Mouse (Mus musculus) brown adipose tissue, adult 24 weeks (tissue): ENCODE data around the gene Epha7. TPM values are rescaled to one million over a fixed set of nuclear protein-coding genes. Genes with fewer than 3 reads are reported as not detected.

Experiments used
- H3K27ac ChIP-seq: fragments of 200-500 bp; replicated peaks from 2 replicates; pipeline ENCODE4 v1.5.1; 2012; ENCODE audit warnings: low read depth, mild to moderate bottlenecking, low read length
- H3K4me1 ChIP-seq: fragments of 200-500 bp; 2 replicates; pipeline ENCODE4 v1.6.1; 2012; ENCODE audit warnings: low read length, mixed read lengths; ENCODE audit not compliant: control insufficient read depth, insufficient read depth, insufficient read length
- H3K4me3 ChIP-seq: fragments of 200-500 bp; 2 replicates; pipeline ENCODE4 v1.5.1; 2012; ENCODE audit warnings: low read depth, mild to moderate bottlenecking, low read length, moderate library complexity; ENCODE audit not compliant: insufficient read depth
- polyA plus RNA-seq: library from polyadenylated mRNA; stranded (reverse); fragments of >200 nt; gene quantifications from 2 replicates; pipeline ENCODE4 v1.2.4, GENCODE M21; 2012; ENCODE audit not compliant: missing spikeins, insufficient read depth, insufficient read length

Epha7 gene
- 0.17 and 0.20 TPM in 2 replicates for polyA plus RNA-seq

GRCm38 (mm10) chr4:28812691-28813289, at the start of gene Epha7:
TSS of gene Epha7 (plus strand) at chr4:28813131.
- Histone ChIP-seq H3K4me3 (peak within 1 kb of the TSS; percentile 48), H3K27ac (no peak within 1 kb of the TSS), H3K4me1 (no peaks in the 10 kb centered on the region; the same call in 1 of the 2 replicates)

- Histone ChIP-seq H3K4me3 (no peak overlapping the region), H3K4me1 (no peaks in the 10 kb centered on the region), H3K27ac (no peak overlapping the region)
Measured at GRCm38 (mm10) chr4:28783961-28784360, 29.0 kb upstream of the Epha7 start.

GRCm38 (mm10) chr4:28808800-28809199, 4.1 kb upstream of the Epha7 start:
- Histone ChIP-seq H3K4me1 (no peaks in the 10 kb centered on the region; the same call in 1 of the 2 replicates), H3K27ac (no peak overlapping the region)

GRCm38 (mm10) chr4:28809703-28810102, 3.2 kb upstream of the Epha7 start:
- Histone ChIP-seq H3K27ac (no peak overlapping the region), H3K4me3 (no peak overlapping the region), H3K4me1 (no peaks in the 10 kb centered on the region; the same call in 1 of the 2 replicates)

More at GRCm38 (mm10) chr4:28808800-28809199, 4.1 kb upstream of the Epha7 start:
- no peak overlapping the region for H3K4me3 ChIP-seq

- Histone ChIP-seq H3K4me3 (peak overlapping the region; percentile 48), H3K4me1 (no peaks in the 10 kb centered on the region; the same call in 1 of the 2 replicates), H3K27ac (no peak overlapping the region)
Measured at GRCm38 (mm10) chr4:28813551-28814475, 882 bp downstream of the Epha7 start.

GRCm38 (mm10) chr4:28814476-28814815, 1.5 kb downstream of the Epha7 start:
- H3K4me1 ChIP-seq = no peaks in the 10 kb centered on the region; the same call in 1 of the 2 replicates
- H3K27ac ChIP-seq = no peak overlapping the region
- peak overlapping the region; percentile 48 for H3K4me3 ChIP-seq

- Histone ChIP-seq H3K4me3 (peak overlapping the region; percentile 48), H3K4me1 (no peaks in the 10 kb centered on the region; the same call in 1 of the 2 replicates), H3K27ac (no peak overlapping the region)
Measured at GRCm38 (mm10) chr4:28814816-28815620, 2.1 kb downstream of the Epha7 start.

- H3K27ac ChIP-seq = no peak overlapping the region
- H3K4me1 ChIP-seq = no peaks in the 10 kb centered on the region; the same call in 1 of the 2 replicates
- peak overlapping the region; percentile 48 for H3K4me3 ChIP-seq
Measured at GRCm38 (mm10) chr4:28815621-28815920, 2.6 kb downstream of the Epha7 start.

- Histone ChIP-seq H3K27ac (no peak overlapping the region), H3K4me3 (no peak overlapping the region), H3K4me1 (no peaks in the 10 kb centered on the region)
Measured at GRCm38 (mm10) chr4:28823616-28824015, 10.7 kb downstream of the Epha7 start.

- Histone ChIP-seq H3K4me3 (no peak overlapping the region), H3K4me1 (no peaks in the 10 kb centered on the region), H3K27ac (no peak overlapping the region)
Measured at GRCm38 (mm10) chr4:28824616-28825015, 11.7 kb downstream of the Epha7 start.

- Histone ChIP-seq H3K27ac (no peak overlapping the region), H3K4me3 (no peak overlapping the region), H3K4me1 (no peaks in the 10 kb centered on the region)
Measured at GRCm38 (mm10) chr4:28837669-28838068, 24.7 kb downstream of the Epha7 start.

GRCm38 (mm10) chr4:28846311-28846710, 33.4 kb downstream of the Epha7 start:
- no peak overlapping the region for H3K27ac ChIP-seq
- H3K4me1 ChIP-seq = no peaks in the 10 kb centered on the region
- H3K4me3 ChIP-seq = no peak overlapping the region

GRCm38 (mm10) chr4:28850388-28850787, 37.5 kb downstream of the Epha7 start:
- Histone ChIP-seq H3K4me3 (no peak overlapping the region), H3K27ac (no peak overlapping the region), H3K4me1 (no peaks in the 10 kb centered on the region)

- H3K4me3 ChIP-seq = no peak overlapping the region
- H3K4me1 ChIP-seq = no peaks in the 10 kb centered on the region
- H3K27ac ChIP-seq = no peak overlapping the region
Measured at GRCm38 (mm10) chr4:28862845-28863666, 50.1 kb downstream of the Epha7 start.
